Mouse (Mus musculus): ENCODE data around the gene Pif1.

DNA sequence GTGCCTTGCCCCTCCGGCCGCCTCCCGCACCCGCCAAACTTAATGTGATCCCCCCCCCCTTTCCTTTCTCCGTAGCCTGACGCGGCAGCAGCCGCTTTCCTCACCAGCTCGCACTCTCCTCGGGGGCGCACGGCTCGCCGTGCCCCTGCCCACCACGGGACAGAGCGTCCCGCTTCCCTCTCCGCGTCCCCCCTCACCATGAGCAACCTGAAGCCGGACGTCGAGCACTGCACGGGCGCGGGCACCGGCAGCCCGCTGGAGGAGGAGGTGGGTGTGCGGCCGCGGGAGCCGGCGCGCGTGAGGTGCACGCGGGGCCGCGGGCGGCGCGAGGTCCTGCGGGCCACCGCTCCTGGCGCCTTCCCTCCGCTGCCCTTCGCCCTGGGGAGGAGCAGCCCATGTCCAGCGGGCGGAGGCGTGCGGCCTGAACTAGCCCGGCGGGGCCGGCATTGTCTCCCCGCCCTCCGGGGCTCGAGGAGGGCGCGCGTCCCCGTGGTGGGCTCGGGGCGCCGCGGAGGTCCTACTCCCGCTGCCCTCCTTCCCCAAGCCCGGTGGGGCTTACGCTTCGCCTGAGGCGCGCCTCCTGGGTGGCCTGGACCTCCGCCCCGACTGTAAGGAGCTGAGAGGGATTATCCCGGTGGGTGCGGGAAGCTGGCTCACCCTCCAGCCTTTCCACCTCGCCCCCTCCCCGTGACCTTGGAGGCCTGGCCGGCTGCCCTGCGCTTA, 43.8 kb downstream of the Pif1 start:
- TF ChIP-seq POLR2A (IDR thresholded peaks at IDR 0.05; ENCODE audit: low read depth, low read length): no peak
- TF ChIP-seq CTCF (conservative IDR thresholded peaks at IDR 0.05; ENCODE audit: insufficient read depth, insufficient read length, low read depth, low read length): no peak
